Mouse (Mus musculus) cortical plate, adult 2 months (tissue): ENCODE data around the gene Smg6.

Experiments
- CTCF ChIP-seq: fragments of 200-500 bp; IDR thresholded peaks from 2 replicates; pipeline ENCODE4 v1.5.1; 2011; ENCODE audit warnings: mild to moderate bottlenecking, control low read depth, low read length; ENCODE audit not compliant: insufficient read depth; ENCODE audit errors: extremely low read depth
- POLR2A ChIP-seq: fragments of 200-500 bp; IDR thresholded peaks from 2 replicates; pipeline ENCODE4 v1.6.1; 2011; ENCODE audit warnings: mild to moderate bottlenecking, low read length, control low read depth; ENCODE audit not compliant: insufficient read depth; ENCODE audit errors: extremely low read depth

DNA sequence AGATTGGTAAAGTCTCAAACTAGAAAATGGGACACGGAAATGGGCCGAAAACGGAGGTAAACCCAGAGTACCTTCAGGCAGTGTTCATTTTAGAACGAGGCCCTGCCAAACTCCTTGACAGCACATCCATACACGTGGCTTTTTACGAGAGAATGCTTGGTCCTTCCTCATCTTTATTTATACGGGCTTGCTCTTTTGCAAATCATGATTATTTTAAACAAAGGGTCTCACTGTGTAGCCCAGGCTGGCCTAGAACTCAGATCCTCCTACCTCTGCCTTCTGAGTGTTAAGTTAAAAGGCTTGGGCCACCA is 27.2 kb upstream of the Smg6 start:
- TF ChIP-seq CTCF (no peak), POLR2A (no peak)
